Mouse (Mus musculus) stomach, postnatal 0 days (tissue): ENCODE data around the gene Fblim1. TPM values are rescaled to one million over a fixed set of nuclear protein-coding genes. Genes with fewer than 3 reads are reported as not detected.
A peak's percentile ranks its signal among the peaks of the same experiment; 100 is the strongest.

Experiments used
- ATAC-seq: fragments of 200-750 bp; cut with Nextera tagmentation; 2 replicates; pipeline ENCODE4 v1.8.0; 2017; ENCODE audit not compliant: low FRiP score, low TSS enrichment
- DNase-seq: peaks from one replicate; pipeline ENCODE4 v3.0.0-alpha.2; 2016; ENCODE audit warnings: low spot score
- H3K27ac ChIP-seq: fragments of 300-500 bp; sonication (generic); replicated peaks from 2 replicates; pipeline ENCODE4 v1.5.1; 2014; ENCODE audit warnings: mild to moderate bottlenecking, control low read depth
- H3K27me3 ChIP-seq: fragments of 300-500 bp; sonication (generic); 2 replicates; pipeline ENCODE4 v1.6.1; 2014; ENCODE audit warnings: low read length; ENCODE audit not compliant: control insufficient read depth, insufficient read depth
- H3K36me3 ChIP-seq: fragments of 300-500 bp; sonication (generic); 2 replicates; pipeline ENCODE4 v1.6.1; 2014; ENCODE audit warnings: low read length, mixed read lengths; ENCODE audit not compliant: control insufficient read depth, insufficient read depth
- H3K4me1 ChIP-seq: fragments of 300-500 bp; sonication (generic); replicated peaks from 2 replicates; pipeline ENCODE4 v1.6.1; 2014; ENCODE audit warnings: antibody characterized with exemption; ENCODE audit not compliant: control insufficient read depth, insufficient read depth
- H3K4me2 ChIP-seq: fragments of 300-500 bp; sonication (generic); replicated peaks from 2 replicates; pipeline ENCODE4 v1.6.1; 2014; ENCODE audit warnings: low read depth, mild to moderate bottlenecking, control low read depth, moderate library complexity
- H3K4me3 ChIP-seq: fragments of 300-500 bp; sonication (generic); 2 replicates; pipeline ENCODE4 v1.5.1; 2014; ENCODE audit warnings: low read depth, low read length, control low read depth
- H3K9ac ChIP-seq: fragments of 300-500 bp; sonication (generic); 2 replicates; pipeline ENCODE4 v1.6.1; 2014; ENCODE audit warnings: mild to moderate bottlenecking, low read length, control low read depth, mixed read lengths
- H3K9me3 ChIP-seq: fragments of 300-500 bp; sonication (generic); 2 replicates; pipeline ENCODE4 v1.6.1; 2016; ENCODE audit warnings: low read length; ENCODE audit not compliant: control insufficient read depth
- CTCF ChIP-seq: IDR thresholded peaks from 2 replicates; pipeline ENCODE4 v1.5.1; 2016; ENCODE audit warnings: antibody characterized with exemption, low read depth, mild to moderate bottlenecking, moderate library complexity
- EP300 ChIP-seq: optimal IDR thresholded peaks from 2 replicates; pipeline ENCODE3; 2016; ENCODE audit warnings: antibody characterized with exemption
- WGBS: fragments of 180-500 bp; shearing (Covaris S2); extraction: QIAGEN DNeasy Blood & Tissue Kit; methylation state at CpG from one replicate; pipeline ENCODE4 v1.1.7; 2014; 5-methylcytosine and 5-hydroxymethylcytosine counted together
- polyA plus RNA-seq: library from polyadenylated mRNA; unstranded; fragments of >200 nt; fragmentation: Nextera tagmentation; extraction: Ambion mirVana; gene quantifications from 2 replicates; pipeline ENCODE4 v1.2.1, GENCODE M21; 2015

Fblim1 gene
- polyA plus RNA-seq, 1 experiment from 2014 or later: 45.1 TPM

- Histone ChIP-seq H3K27ac (peak overlapping the region; percentile 79), H3K9ac (no peak overlapping the region), H3K4me2 (no peak overlapping the region), H3K36me3 (0 out of 2 replicates have a peak, but pooled peaks cover 4% of the 10 kb centered on the region), H3K4me1 (no peaks in the 10 kb centered on the region), H3K9me3 (no peaks in the 10 kb centered on the region), H3K27me3 (no peaks in the 10 kb centered on the region), H3K4me3 (no peak overlapping the region)
- WGBS: 17% methylated on average over 6 of the region's 6 CpGs
- peak; percentile 72 for ATAC-seq
- DNase-seq: peak; percentile 76
- no peak for TF ChIP-seq EP300
- TF ChIP-seq CTCF: peak; percentile 39
Observed at GRCm38 (mm10) chr4:141573359-141573966, 32.4 kb downstream of the Fblim1 start.

GRCm38 (mm10) chr4:141572668-141573358 lies 33.1 kb downstream of the Fblim1 start:
- H3K27me3 ChIP-seq: no peaks in the 10 kb centered on the region
- H3K9me3 ChIP-seq: no peaks in the 10 kb centered on the region
- H3K4me2 ChIP-seq: no peak overlapping the region
- no peak overlapping the region for H3K9ac ChIP-seq
- WGBS: 56% methylated on average over 7 of the region's 7 CpGs
- TF ChIP-seq EP300 (no peak), CTCF (no peak)
- no peaks in the 10 kb centered on the region for H3K4me1 ChIP-seq
- ATAC-seq (no peak), DNase-seq (no peak)
- H3K36me3 ChIP-seq: 0 out of 2 replicates have a peak, but pooled peaks cover 4% of the 10 kb centered on the region
- peak overlapping the region; percentile 79 for H3K27ac ChIP-seq
- no peak overlapping the region for H3K4me3 ChIP-seq

- WGBS: 58% methylated on average over 10 of the region's 10 CpGs
- peak; percentile 63 for DNase-seq
- ATAC-seq: 0 out of 2 replicates have a peak, but pooled peaks have one; percentile 31
- TF ChIP-seq CTCF: no peak
- no peak for TF ChIP-seq EP300
- no peaks in the 10 kb centered on the region for H3K27me3 ChIP-seq
- H3K4me2 ChIP-seq: no peak overlapping the region
- H3K36me3 ChIP-seq: no peaks in the 10 kb centered on the region
- no peak overlapping the region for H3K27ac ChIP-seq
- H3K4me3 ChIP-seq: no peak overlapping the region
- no peaks in the 10 kb centered on the region for H3K4me1 ChIP-seq
- H3K9me3 ChIP-seq: no peaks in the 10 kb centered on the region
- no peak overlapping the region for H3K9ac ChIP-seq
Observed at GRCm38 (mm10) chr4:141571934-141572333, 34.0 kb downstream of the Fblim1 start.

- no peaks in the 10 kb centered on the region for H3K9me3 ChIP-seq
- no peak overlapping the region for H3K9ac ChIP-seq
- H3K36me3 ChIP-seq: no peaks in the 10 kb centered on the region
- peak; percentile 16 for ATAC-seq
- no peak overlapping the region for H3K4me3 ChIP-seq
- no peak for DNase-seq
- no peaks in the 10 kb centered on the region for H3K4me1 ChIP-seq
- no peak for TF ChIP-seq EP300
- TF ChIP-seq CTCF: no peak
- H3K27ac ChIP-seq: 0 out of 2 replicates have a peak overlapping the region, but pooled peaks have one; percentile 14
- H3K4me2 ChIP-seq: no peak overlapping the region
- no peaks in the 10 kb centered on the region for H3K27me3 ChIP-seq
- 52% methylated on average over 6 of the region's 6 CpGs for WGBS
Observed at GRCm38 (mm10) chr4:141571337-141571739, 34.6 kb downstream of the Fblim1 start.

- Histone ChIP-seq H3K9ac (no peak overlapping the region), H3K4me1 (no peaks in the 10 kb centered on the region), H3K27me3 (no peaks in the 10 kb centered on the region), H3K4me3 (no peak overlapping the region), H3K36me3 (no peaks in the 10 kb centered on the region), H3K27ac (no peak overlapping the region), H3K4me2 (no peak overlapping the region), H3K9me3 (no peaks in the 10 kb centered on the region)
- 92% methylated on average over 1 of the region's 1 CpGs for WGBS
- TF ChIP-seq EP300 (no peak), CTCF (no peak)
- DNase-seq (no peak), ATAC-seq (no peak)
Observed at GRCm38 (mm10) chr4:141570821-141571220, 35.1 kb downstream of the Fblim1 start.

- ATAC-seq (no peak), DNase-seq (no peak)
- Histone ChIP-seq H3K27me3 (no peaks in the 10 kb centered on the region), H3K9ac (no peak overlapping the region), H3K4me1 (no peaks in the 10 kb centered on the region), H3K4me2 (no peak overlapping the region), H3K9me3 (no peaks in the 10 kb centered on the region), H3K36me3 (no peaks in the 10 kb centered on the region), H3K4me3 (no peak overlapping the region), H3K27ac (no peak overlapping the region)
- TF ChIP-seq EP300 (no peak), CTCF (no peak)
- WGBS: 58% methylated on average over 6 of the region's 6 CpGs
Observed at GRCm38 (mm10) chr4:141570004-141570403, 35.9 kb downstream of the Fblim1 start.
